Mouse (Mus musculus) heart, embryonic 16.5 days (tissue): ENCODE data around the gene Jmjd8. TPM values are rescaled to one million over a fixed set of nuclear protein-coding genes. Genes with fewer than 3 reads are reported as not detected.

Experiments used
- ATAC-seq: fragments of 200-750 bp; cut with Nextera tagmentation; replicated peaks from 2 replicates; pipeline ENCODE4 v1.8.0; 2017; ENCODE audit warnings: moderate number of reproducible peaks; ENCODE audit not compliant: insufficient read depth, low FRiP score; ENCODE audit errors: extremely low read depth
- H3K27ac ChIP-seq: fragments of 300-500 bp; sonication (generic); 2 replicates; pipeline ENCODE4 v1.5.1; 2014; ENCODE audit warnings: mild to moderate bottlenecking, low read length, control low read depth, moderate library complexity
- H3K27me3 ChIP-seq: fragments of 300-500 bp; sonication (generic); 2 replicates; pipeline ENCODE4 v1.6.1; 2014; ENCODE audit warnings: low read length, mixed read lengths; ENCODE audit not compliant: control insufficient read depth, insufficient read depth
- H3K36me3 ChIP-seq: fragments of 300-500 bp; sonication (generic); 2 replicates; pipeline ENCODE4 v1.6.1; 2014; ENCODE audit not compliant: control insufficient read depth, insufficient read depth
- H3K4me1 ChIP-seq: fragments of 300-500 bp; sonication (generic); 2 replicates; pipeline ENCODE4 v1.6.1; 2014; ENCODE audit warnings: low read length, mixed read lengths; ENCODE audit not compliant: control insufficient read depth, insufficient read depth
- H3K4me2 ChIP-seq: fragments of 300-500 bp; sonication (generic); 2 replicates; pipeline ENCODE4 v1.6.1; 2014; ENCODE audit warnings: low read depth, mild to moderate bottlenecking, control low read depth, low read length
- H3K4me3 ChIP-seq: fragments of 300-500 bp; sonication (generic); 2 replicates; pipeline ENCODE4 v1.5.1; 2014; ENCODE audit warnings: mild to moderate bottlenecking, control low read depth, low read length
- H3K9ac ChIP-seq: fragments of 300-500 bp; sonication (generic); 2 replicates; pipeline ENCODE4 v1.6.1; 2014; ENCODE audit warnings: low read length, control low read depth
- H3K9me3 ChIP-seq: fragments of 300-500 bp; sonication (generic); replicated peaks from 2 replicates; pipeline ENCODE4 v1.6.1; 2016; ENCODE audit warnings: low read length; ENCODE audit not compliant: control insufficient read depth
- WGBS: fragments of 180-500 bp; shearing (Covaris S2); extraction: QIAGEN DNeasy Blood & Tissue Kit; methylation state at CpG from one replicate; pipeline ENCODE4 v1.1.7; 2014; 5-methylcytosine and 5-hydroxymethylcytosine counted together
- polyA plus RNA-seq: library from polyadenylated mRNA; unstranded; fragments of >200 nt; fragmentation: Nextera tagmentation; extraction: Ambion mirVana; gene quantifications from 2 replicates; pipeline ENCODE4 v1.2.1, GENCODE M21; 2015

Gene Jmjd8
- polyA plus RNA-seq, 1 experiment from 2014 or later, result 35.0 TPM

DNA sequence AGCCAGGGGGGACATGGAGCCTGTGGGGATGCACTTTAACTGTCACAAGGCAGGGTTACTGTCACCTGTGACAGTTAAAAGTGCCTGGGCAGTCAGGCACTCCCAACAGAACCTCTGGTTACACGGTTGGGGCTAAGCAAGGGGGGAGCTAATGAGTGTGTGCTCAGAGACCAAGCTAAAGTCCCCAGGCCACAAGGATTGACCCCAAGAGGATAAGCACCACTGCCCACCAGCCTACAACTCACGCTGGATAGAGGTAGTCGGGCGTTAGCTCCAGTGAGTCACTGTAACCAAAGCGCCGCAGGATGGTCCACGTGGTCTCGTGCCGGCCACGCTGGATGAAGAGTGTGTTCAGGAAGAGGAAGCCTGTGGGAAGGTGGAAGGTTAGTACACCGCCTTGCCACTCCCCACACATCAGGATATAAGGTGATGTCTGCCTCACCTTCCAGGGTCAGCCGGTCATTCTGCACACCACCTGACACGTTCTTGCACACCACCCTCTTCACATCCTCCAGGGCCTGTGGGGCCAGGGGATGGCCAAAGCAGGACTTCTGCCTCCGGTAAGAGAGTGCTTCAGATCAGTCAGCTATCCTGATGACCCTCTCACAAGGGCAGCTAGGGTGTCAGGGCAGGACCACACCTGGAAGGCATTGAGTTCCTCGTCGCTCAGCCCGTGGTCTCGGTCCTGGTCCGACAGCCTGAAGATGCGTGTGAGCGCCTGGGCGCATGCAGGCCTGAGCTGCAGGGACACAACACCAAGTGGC lies 12.6 kb downstream of the Jmjd8 start, which contains the start of gene Gm20683:
Gene Gm20683 (minus strand): TSS at position 647 of the 764 bp plus-strand sequence.
- H3K9me3 ChIP-seq, result no peaks in the 10 kb centered on the region
- H3K27me3 ChIP-seq, result no peaks in the 10 kb centered on the region
- no peak within 1 kb of the TSS for H3K27ac ChIP-seq
- no peak within 1 kb of the TSS for H3K9ac ChIP-seq
- no peak within 1 kb of the TSS for H3K4me2 ChIP-seq
- no peak within 1 kb of the TSS for H3K4me3 ChIP-seq
- no peak for ATAC-seq
- H3K4me1 ChIP-seq, result peaks cover 23% of the 10 kb centered on the region
- WGBS, result 90% methylated on average over 22 of the region's 22 CpGs
- H3K36me3 ChIP-seq, result peaks cover 35% of the 10 kb centered on the region

DNA sequence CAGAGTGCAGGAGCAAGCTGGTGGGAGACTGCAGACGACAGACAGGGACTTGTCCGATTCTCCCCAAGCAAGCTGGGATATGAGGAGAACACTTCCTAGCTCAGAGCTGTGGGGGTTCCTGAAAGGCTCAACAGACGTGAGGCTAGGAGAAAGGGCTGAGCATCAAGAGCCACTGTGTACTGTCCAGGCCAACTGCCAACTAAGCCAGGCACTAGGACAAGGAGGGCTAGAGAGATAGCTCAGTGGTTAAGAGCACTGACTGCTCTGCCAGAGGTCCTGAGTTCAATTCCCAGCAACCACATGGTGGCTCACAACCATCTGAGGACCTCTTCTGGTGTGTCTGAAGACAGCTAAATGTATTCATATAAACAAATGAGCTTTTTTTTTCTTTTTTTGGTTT lies 13.8 kb downstream of the Jmjd8 start:
- Histone ChIP-seq H3K4me3 (no peak overlapping the region), H3K4me1 (peaks cover 13% of the 10 kb centered on the region), H3K9me3 (no peaks in the 10 kb centered on the region), H3K27ac (no peak overlapping the region), H3K27me3 (no peaks in the 10 kb centered on the region), H3K9ac (no peak overlapping the region), H3K36me3 (peaks cover 35% of the 10 kb centered on the region), H3K4me2 (no peak overlapping the region)
- WGBS, result 83% methylated on average over 3 of the region's 3 CpGs
- ATAC-seq, result no peak

DNA sequence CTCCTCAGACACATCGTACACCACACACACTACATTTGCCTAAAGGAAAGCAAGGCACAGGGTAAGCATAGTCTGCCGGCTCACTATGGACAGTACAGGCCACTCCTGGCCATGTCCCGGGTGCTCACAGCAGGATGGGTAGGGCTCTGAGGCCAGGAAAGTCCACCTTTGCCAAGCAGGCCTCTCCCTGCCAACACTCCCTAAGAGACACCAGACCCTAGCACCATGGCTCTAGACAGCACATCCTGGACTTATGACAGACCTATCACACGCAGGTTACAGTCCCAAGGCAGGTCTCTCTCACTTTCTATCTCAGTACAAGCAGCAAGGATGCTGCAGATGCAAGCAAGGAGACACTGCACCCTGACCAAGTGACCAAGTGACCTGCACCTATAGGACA lies 14.5 kb downstream of the Jmjd8 start:
- no peak overlapping the region; the same call in 1 of the 2 replicates for H3K27ac ChIP-seq
- peak overlapping the region; percentile 79 for H3K4me2 ChIP-seq
- peak overlapping the region; percentile 96 for H3K9ac ChIP-seq
- no peaks in the 10 kb centered on the region for H3K9me3 ChIP-seq
- no peaks in the 10 kb centered on the region for H3K27me3 ChIP-seq
- H3K4me3 ChIP-seq, result peak overlapping the region; percentile 94
- H3K36me3 ChIP-seq, result peaks cover 35% of the 10 kb centered on the region
- WGBS, result 84% methylated on average over 4 of the region's 4 CpGs
- no peak for ATAC-seq
- peaks cover 12% of the 10 kb centered on the region for H3K4me1 ChIP-seq

DNA sequence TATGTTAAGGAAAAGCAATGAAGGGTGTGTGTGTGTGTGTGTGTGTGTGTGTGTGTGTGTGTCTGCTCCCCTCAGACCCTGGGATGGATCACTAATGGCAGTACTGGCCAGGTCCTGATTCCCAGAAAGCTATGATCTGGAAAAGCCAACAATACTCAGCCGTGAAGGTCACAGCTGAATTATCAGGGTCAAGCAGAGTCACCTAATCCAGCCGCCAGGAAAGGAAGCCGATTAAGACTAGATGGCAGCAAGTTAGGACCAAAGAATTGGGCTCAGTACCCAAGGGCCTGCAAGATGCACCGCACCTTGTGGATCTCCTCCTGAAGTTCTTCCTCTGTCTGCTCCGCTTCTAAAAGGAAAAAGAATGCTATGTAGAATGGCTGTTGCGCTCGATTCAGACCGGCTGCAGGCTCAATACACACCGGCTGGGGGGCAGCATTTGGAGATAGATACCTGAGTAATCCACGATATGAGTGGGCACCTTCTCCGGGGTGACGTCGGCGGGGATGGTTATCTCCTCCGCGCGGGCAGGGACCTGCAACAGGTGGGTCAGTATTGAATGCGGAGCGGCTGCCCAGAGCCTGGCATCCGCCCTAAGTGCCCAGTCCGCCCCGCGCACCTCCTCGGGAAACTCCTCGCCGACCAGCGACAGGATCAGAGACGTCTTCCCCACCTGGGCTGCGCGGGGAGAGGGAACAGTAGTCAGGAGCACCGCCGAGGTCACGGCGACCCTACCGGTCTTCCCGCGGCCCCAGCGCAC lies 15.1 kb downstream of the Jmjd8 start:
- H3K27me3 ChIP-seq, result no peaks in the 10 kb centered on the region
- H3K4me3 ChIP-seq, result peak overlapping the region; percentile 94
- H3K4me1 ChIP-seq, result peaks cover 12% of the 10 kb centered on the region
- peak overlapping the region; percentile 91 for H3K27ac ChIP-seq
- H3K9ac ChIP-seq, result peak overlapping the region; percentile 96
- H3K4me2 ChIP-seq, result peak overlapping the region; percentile 79
- H3K9me3 ChIP-seq, result no peaks in the 10 kb centered on the region
- 1% methylated on average over 38 of the region's 38 CpGs for WGBS
- ATAC-seq, result peak; percentile 29
- H3K36me3 ChIP-seq, result peaks cover 37% of the 10 kb centered on the region

DNA sequence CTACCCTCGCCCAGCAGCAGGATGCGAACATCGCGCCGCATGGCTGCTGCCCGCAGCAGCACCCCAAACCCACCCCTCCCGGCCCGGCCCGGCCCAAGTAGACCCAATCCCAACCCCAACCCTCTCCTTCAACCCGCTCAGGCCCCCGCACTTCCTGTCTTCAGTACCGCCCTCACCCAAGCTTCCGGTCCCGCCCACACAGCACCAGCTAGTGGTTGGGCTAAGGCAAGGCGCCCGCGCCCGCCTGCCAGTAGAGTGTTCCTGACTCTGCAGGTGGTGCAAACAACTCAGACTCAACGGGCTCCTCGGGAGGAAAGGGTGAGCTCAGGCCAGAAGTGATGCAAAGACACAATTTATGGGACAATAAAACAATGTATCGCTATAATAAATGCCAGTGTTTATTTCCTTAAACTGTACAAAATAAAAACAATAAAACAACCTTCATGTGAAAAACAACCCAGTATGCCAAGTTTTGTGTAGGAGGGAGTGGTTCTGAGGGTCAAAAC lies 15.8 kb downstream of the Jmjd8 start, which contains the start of gene Rhot2:
Gene Rhot2 (minus strand): TSS at position 456 of the 506 bp plus-strand sequence.
- Histone ChIP-seq H3K4me1 (peaks cover 12% of the 10 kb centered on the region), H3K4me2 (peak within 1 kb of the TSS; percentile 79), H3K9me3 (no peaks in the 10 kb centered on the region), H3K36me3 (peaks cover 33% of the 10 kb centered on the region), H3K27ac (peak within 1 kb of the TSS; percentile 91), H3K9ac (peak within 1 kb of the TSS; percentile 96), H3K27me3 (no peaks in the 10 kb centered on the region), H3K4me3 (peak within 1 kb of the TSS; percentile 94)
- peak; percentile 94 for ATAC-seq
- 1% methylated on average over 21 of the region's 21 CpGs for WGBS

DNA sequence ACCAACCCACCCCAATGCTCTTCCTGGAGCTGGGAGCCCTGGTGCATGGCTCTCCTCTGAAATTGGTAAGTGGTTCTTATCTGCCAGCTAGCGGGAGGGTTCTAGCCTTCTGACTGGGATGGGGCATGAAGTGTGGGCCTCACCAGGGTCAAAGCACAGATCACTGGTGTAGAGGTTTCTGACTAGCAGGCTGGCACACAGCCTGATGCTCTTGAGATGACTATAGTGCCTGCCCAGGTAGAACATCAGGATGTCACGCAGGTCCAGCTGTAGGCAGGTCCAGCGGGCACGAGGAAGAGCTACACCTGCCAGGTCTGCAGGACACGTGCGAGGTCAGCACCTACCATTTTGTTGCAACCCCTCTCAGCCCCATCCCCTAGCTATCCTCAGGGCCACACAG lies 31.6 kb downstream of the Jmjd8 start:
- 88% methylated on average over 6 of the region's 6 CpGs for WGBS
- H3K4me3 ChIP-seq, result peak overlapping the region; percentile 75; the same call in 1 of the 2 replicates
- no peaks in the 10 kb centered on the region for H3K9me3 ChIP-seq
- ATAC-seq, result no peak
- peaks cover 13% of the 10 kb centered on the region for H3K4me1 ChIP-seq
- H3K4me2 ChIP-seq, result peak overlapping the region; percentile 94; the same call in 1 of the 2 replicates
- H3K9ac ChIP-seq, result no peak overlapping the region
- H3K27ac ChIP-seq, result no peak overlapping the region
- no peaks in the 10 kb centered on the region for H3K27me3 ChIP-seq
- no peaks in the 10 kb centered on the region for H3K36me3 ChIP-seq

DNA sequence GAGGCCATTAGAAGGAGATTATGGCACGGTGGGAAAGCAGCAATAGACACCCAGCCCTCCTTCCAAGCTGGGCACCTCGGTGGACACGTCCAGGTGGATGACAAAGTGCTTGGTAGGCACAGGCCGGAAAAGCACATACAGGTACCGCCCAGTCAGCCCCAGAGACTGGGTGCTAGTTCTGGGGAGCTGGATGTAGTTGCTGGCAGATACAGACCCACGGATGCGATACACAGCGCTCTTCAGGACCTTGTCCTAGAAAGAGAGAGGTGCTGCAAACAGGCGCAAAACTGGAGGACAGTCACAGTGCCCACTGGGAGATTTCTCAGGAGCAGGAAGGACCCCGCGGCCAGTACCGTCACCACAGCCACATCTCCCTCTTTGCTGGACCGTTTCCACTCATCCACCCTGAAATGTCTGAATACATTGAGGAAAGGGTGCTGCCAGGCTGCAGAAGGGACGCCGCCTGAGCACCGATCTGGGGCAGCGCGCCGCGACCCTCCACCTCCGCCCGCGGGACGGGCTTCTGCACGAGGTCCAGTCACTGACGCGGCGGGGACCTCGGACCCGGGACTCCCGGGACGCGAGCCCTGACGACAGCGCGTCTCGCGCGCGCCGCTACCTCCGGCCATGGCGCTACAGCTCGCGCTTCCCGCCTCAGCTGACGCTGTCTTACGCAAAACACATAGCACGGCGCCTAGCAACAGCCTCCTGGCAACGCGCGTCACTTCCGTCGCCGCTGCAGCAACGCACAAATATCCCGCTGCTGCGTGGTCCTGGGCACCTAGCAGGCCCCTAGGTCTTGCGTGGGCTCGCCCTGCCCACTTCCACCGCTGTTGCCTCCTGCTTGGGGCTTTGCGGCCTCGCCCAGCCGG lies 32.4 kb downstream of the Jmjd8 start, which contains the start of gene Wdr90:
Gene Wdr90 (minus strand): TSS at position 670 of the 872 bp plus-strand sequence.
- Histone ChIP-seq H3K9ac (peak within 1 kb of the TSS; percentile 85), H3K36me3 (no peaks in the 10 kb centered on the region), H3K27me3 (no peaks in the 10 kb centered on the region), H3K4me3 (peak within 1 kb of the TSS; percentile 75), H3K27ac (peak within 1 kb of the TSS; percentile 79), H3K4me2 (peak within 1 kb of the TSS; percentile 94), H3K4me1 (peaks cover 13% of the 10 kb centered on the region), H3K9me3 (no peaks in the 10 kb centered on the region)
- ATAC-seq, result peak; percentile 92
- WGBS, result 4% methylated on average over 65 of the region's 65 CpGs
